Comparison of ENCODE assay signal across 12 mouse cellular contexts in the genomic region with DNA sequence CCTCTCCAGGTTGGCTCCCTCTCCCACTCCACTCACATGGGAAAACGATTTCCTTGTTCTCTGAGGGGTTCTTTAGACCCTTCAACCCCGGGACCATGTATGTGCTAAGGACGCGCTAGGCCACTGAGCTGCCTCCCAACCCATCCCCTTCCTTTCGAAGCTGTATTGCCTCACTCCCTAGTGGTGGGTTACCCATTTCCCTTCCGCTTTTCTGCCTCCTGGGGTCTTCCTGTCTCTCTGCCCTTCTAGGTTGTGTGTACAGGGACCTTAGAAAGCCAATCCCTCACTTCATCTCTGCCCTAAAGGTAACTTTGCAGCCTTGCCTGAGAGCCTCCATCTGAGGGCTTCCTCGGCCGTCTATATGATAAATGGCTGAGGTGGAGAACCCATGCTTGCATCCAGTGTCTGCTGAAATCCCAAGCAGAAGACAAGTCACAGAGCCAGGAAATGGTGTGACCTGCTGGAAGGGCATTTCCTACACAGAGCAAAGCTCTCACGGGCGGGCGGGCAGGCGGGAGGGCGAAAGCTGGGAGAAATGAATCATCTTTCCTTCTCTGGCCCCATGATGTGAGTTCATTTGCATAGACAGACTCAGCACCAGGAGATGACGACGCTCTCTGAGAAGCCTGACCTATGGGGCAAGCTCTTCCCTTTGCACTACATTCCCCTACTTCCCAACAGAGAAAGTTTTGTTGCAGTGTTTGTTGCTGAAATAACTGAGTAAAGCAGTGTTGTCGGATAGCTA. TPM values are rescaled to one million over a fixed set of nuclear protein-coding genes. Genes with fewer than 3 reads are reported as not detected.
A peak's percentile ranks its signal among the peaks of the same experiment; 100 is the strongest.
DNase-seq lines count a peak whose midpoint lies in the region; ATAC-seq and TF ChIP-seq lines count a peak whose summit lies in the region.
"Had no signal": no experiment of that assay in that cellular context is flagged by ENCODE, and none has a peak within 500 bp of the region (broad histone marks: within the 10 kb centered on the region; RNA-seq: fewer than 3 reads in every experiment).

No protein-coding gene starts in this region.

- no peaks in the 10 kb centered on the region for H3K9me3 ChIP-seq in intestine, postnatal 0 days (ENCODE audit: control insufficient read depth)
- H3K9me3 ChIP-seq in midbrain, embryonic 14.5 days (ENCODE audit: control insufficient read depth, low read length) = no peaks in the 10 kb centered on the region
- H3K9me3 ChIP-seq in midbrain, embryonic 16.5 days (replicated peaks; ENCODE audit: control insufficient read depth, low read length, poor library complexity, severe bottlenecking) = no peaks in the 10 kb centered on the region

- H3K27me3 ChIP-seq in intestine, postnatal 0 days (replicated peaks; ENCODE audit: control insufficient read depth, insufficient read depth, low read length) = no peaks in the 10 kb centered on the region
- H3K27me3 ChIP-seq in midbrain, embryonic 14.5 days (ENCODE audit: control insufficient read depth, insufficient read depth, low read length) = peaks cover 7% of the 10 kb centered on the region; the same call in 1 of the 2 replicates
- no peaks in the 10 kb centered on the region; the same call in 1 of the 2 replicates for H3K27me3 ChIP-seq in midbrain, embryonic 16.5 days (ENCODE audit: control insufficient read depth, insufficient read depth, low read depth, low read length)

- no peak overlapping the region for H3K4me2 ChIP-seq in intestine, postnatal 0 days (replicated peaks; ENCODE audit: low read depth)
- no peak overlapping the region for H3K4me2 ChIP-seq in midbrain, embryonic 14.5 days (ENCODE audit: low read length)
- no peak overlapping the region for H3K4me2 ChIP-seq in midbrain, embryonic 16.5 days (ENCODE audit: low read length)

- DNase-seq in heart, adult 11 months = peak; percentile 93
- no peak for DNase-seq in heart, postnatal 4 days
- DNase-seq in 3134 (ENCODE audit: extremely low read depth, insufficient read length, low spot score) = peak; percentile 62
- peak; percentile 75 for DNase-seq in Muller cell, postnatal 12 days (ENCODE audit: inconsistent ontology term)
- DNase-seq in midbrain, embryonic 14.5 days = no peak
- no peak for DNase-seq in urinary bladder, postnatal 25 days (ENCODE audit: low spot score)
- DNase-seq: right cerebral cortex, postnatal 25 days; thymus, postnatal 14 days had no signal

- no peaks in the 10 kb centered on the region for H3K36me3 ChIP-seq in intestine, postnatal 0 days (ENCODE audit: control insufficient read depth, insufficient read depth)
- no peaks in the 10 kb centered on the region for H3K36me3 ChIP-seq in midbrain, embryonic 14.5 days (ENCODE audit: control insufficient read depth, insufficient read depth, low read length)
- H3K36me3 ChIP-seq in midbrain, embryonic 16.5 days (ENCODE audit: control insufficient read depth, insufficient read depth, low read length) = no peaks in the 10 kb centered on the region

- H3K4me3 ChIP-seq in intestine, postnatal 0 days (ENCODE audit: low read depth, low read length) = no peak overlapping the region
- no peak overlapping the region for H3K4me3 ChIP-seq in midbrain, embryonic 14.5 days (replicated peaks; ENCODE audit: low read depth, low read length)
- no peak overlapping the region for H3K4me3 ChIP-seq in midbrain, embryonic 16.5 days (ENCODE audit: low read depth, low read length)
- H3K4me3 ChIP-seq: left cerebral cortex, adult 2 months had no signal

- peaks cover 6% of the 10 kb centered on the region for H3K4me1 ChIP-seq in intestine, postnatal 0 days (replicated peaks; ENCODE audit: control insufficient read depth, insufficient read depth, low read length)
- H3K4me1 ChIP-seq in midbrain, embryonic 14.5 days (ENCODE audit: control insufficient read depth, insufficient read depth, low read length) = peaks cover 12% of the 10 kb centered on the region; the same call in 1 of the 2 replicates
- H3K4me1 ChIP-seq in midbrain, embryonic 16.5 days (ENCODE audit: control insufficient read depth, insufficient read depth, low read length) = peaks cover 3% of the 10 kb centered on the region; the same call in 1 of the 2 replicates

- WGBS in intestine, postnatal 0 days = 54% methylated on average over 16 of the region's 16 CpGs
- WGBS in midbrain, embryonic 14.5 days = 77% methylated on average over 16 of the region's 16 CpGs
- 76% methylated on average over 16 of the region's 16 CpGs for WGBS in midbrain, embryonic 16.5 days

- peak; percentile 29; the same call in 1 of the 2 replicates for ATAC-seq in intestine, postnatal 0 days
- no peak for ATAC-seq in midbrain, embryonic 14.5 days (ENCODE audit: low FRiP score, low TSS enrichment)
- ATAC-seq in midbrain, embryonic 16.5 days = no peak
- ATAC-seq: hindbrain, postnatal 0 days had no signal

- no peak overlapping the region for H3K27ac ChIP-seq in intestine, postnatal 0 days (ENCODE audit: low read depth, low read length)
- H3K27ac ChIP-seq in midbrain, embryonic 14.5 days (replicated peaks; ENCODE audit: low read depth, low read length) = no peak overlapping the region
- H3K27ac ChIP-seq in midbrain, embryonic 16.5 days (ENCODE audit: low read length) = no peak overlapping the region
- H3K27ac ChIP-seq: hindbrain, postnatal 0 days; left cerebral cortex, adult 2 months had no signal

- TF ChIP-seq CTCF in intestine, postnatal 0 days (IDR thresholded peaks at IDR 0.05; ENCODE audit: low read depth) = 0 out of 2 replicates have a peak, but pooled peaks have one; percentile 2

- no peak overlapping the region for H3K9ac ChIP-seq in intestine, postnatal 0 days (ENCODE audit: low read depth, low read length)
- no peak overlapping the region for H3K9ac ChIP-seq in midbrain, embryonic 14.5 days (replicated peaks; ENCODE audit: low read length)
- H3K9ac ChIP-seq in midbrain, embryonic 16.5 days (ENCODE audit: low read depth, low read length) = no peak overlapping the region

RNA-seq across cellular contexts. Expression of gene Zfp703, which starts 14.0 kb away (rescaled TPM):
- 10 to 100 TPM; 12.0 to 13.9 TPM for total RNA-seq in heart, postnatal 4 days (2021)
- 13.1 and 14.0 TPM in 2 replicates for polyA plus RNA-seq in intestine, postnatal 0 days (2015; fragmentation: Nextera tagmentation; extraction: Ambion mirVana)
- polyA plus RNA-seq in midbrain, embryonic 14.5 days (2014; fragmentation: Nextera tagmentation; extraction: Ambion mirVana) = 9.9 and 12.1 TPM in 2 replicates
- polyA plus RNA-seq in midbrain, embryonic 16.5 days (2015; fragmentation: Nextera tagmentation; extraction: Ambion mirVana) = 6.1 and 7.3 TPM in 2 replicates

Comparison
In these comparisons a context has a peak if more than half of its experiments do, and no peak if none do; other contexts are left out.
1. DNase-seq: peak in heart, adult 11 months (single experiment), 3134 (single experiment) and Muller cell, postnatal 12 days (single experiment); none in heart, postnatal 4 days (single experiment), midbrain, embryonic 14.5 days (single experiment) and urinary bladder, postnatal 25 days (single experiment).